Mouse (Mus musculus): ENCODE measurements around the gene Gm10053. TPM values are rescaled to one million over a fixed set of nuclear protein-coding genes. Genes with fewer than 3 reads are reported as not detected.
A peak's percentile ranks its signal among the peaks of the same experiment; 100 is the strongest.

The Gm10053 gene
- polyA plus RNA-seq, 1 experiment from 2014 or later = 300 TPM

- H3K36me3 ChIP-seq (ENCODE audit: insufficient read depth, low read length) = no peaks in the 10 kb centered on the region
- H3K9me3 ChIP-seq (ENCODE audit: low read length) = peaks cover 4% of the 10 kb centered on the region; the same call in 1 of the 2 replicates
- H3K4me3 ChIP-seq (ENCODE audit: low read length) = peak overlapping the region; percentile 37
- peak overlapping the region; percentile 35; the same call in 1 of the 2 replicates for H3K9ac ChIP-seq (replicated peaks; ENCODE audit: low read length)
- peaks cover 3% of the 10 kb centered on the region; the same call in 1 of the 2 replicates for H3K4me1 ChIP-seq (ENCODE audit: insufficient read depth, low read length)
- H3K27ac ChIP-seq (ENCODE audit: low read length) = no peak overlapping the region
- H3K4me2 ChIP-seq (replicated peaks; ENCODE audit: low read depth, low read length) = peak overlapping the region; percentile 53
- WGBS = 14% methylated on average over 18 of the region's 18 CpGs
- 0 out of 2 replicates have a peak, but pooled peaks have one; percentile 42 for ATAC-seq (ENCODE audit: low FRiP score, low TSS enrichment)
- H3K27me3 ChIP-seq (ENCODE audit: insufficient read depth, low read length) = no peaks in the 10 kb centered on the region; the same call in none of the 2 replicates
These were observed 4.3 kb upstream of the Gm10053 start for GRCm38 (mm10) chr19:24871037-24871635.

DNA sequence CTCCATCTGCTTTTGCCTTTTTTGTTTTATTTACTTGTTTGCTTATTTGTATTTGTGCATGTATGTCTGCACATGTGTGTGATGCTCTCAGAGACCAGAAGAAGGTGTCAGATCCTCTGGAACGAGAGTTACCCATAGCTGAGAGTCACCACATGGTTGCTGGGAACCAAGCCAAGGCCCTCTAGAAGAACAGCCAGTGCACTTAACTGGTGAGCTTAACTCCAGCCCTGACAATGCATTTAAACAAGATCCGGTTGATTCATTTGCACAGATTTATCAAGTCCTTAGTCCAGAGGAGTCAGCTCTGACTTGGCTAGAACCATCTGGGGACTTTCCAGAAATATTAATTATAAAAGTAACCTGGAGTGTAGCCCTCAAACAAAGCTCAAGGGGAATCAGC is 1.6 kb upstream of the Gm10053 start:
- ATAC-seq (ENCODE audit: low FRiP score, low TSS enrichment) = no peak
- H3K27ac ChIP-seq (ENCODE audit: low read length) = no peak overlapping the region

GRCm38 (mm10) chr19:24881237-24881636 is 5.8 kb downstream of the Gm10053 start:
- Histone ChIP-seq H3K4me3 (ENCODE audit: low read length) (no peak overlapping the region), H3K4me2 (replicated peaks; ENCODE audit: low read depth, low read length) (no peak overlapping the region), H3K27me3 (ENCODE audit: insufficient read depth, low read length) (no peaks in the 10 kb centered on the region), H3K9ac (replicated peaks; ENCODE audit: low read length) (no peak overlapping the region), H3K9me3 (ENCODE audit: low read length) (no peaks in the 10 kb centered on the region), H3K27ac (ENCODE audit: low read length) (no peak overlapping the region), H3K4me1 (ENCODE audit: insufficient read depth, low read length) (no peaks in the 10 kb centered on the region), H3K36me3 (ENCODE audit: insufficient read depth, low read length) (no peaks in the 10 kb centered on the region)
- WGBS = 57% methylated on average over 4 of the region's 4 CpGs
- ATAC-seq (ENCODE audit: low FRiP score, low TSS enrichment) = no peak

More for the DNA sequence above, 1.6 kb upstream of the Gm10053 start:
- H3K4me3 ChIP-seq (ENCODE audit: low read length) = no peak overlapping the region
- no peaks in the 10 kb centered on the region for H3K9me3 ChIP-seq (ENCODE audit: low read length)
- no peaks in the 10 kb centered on the region for H3K36me3 ChIP-seq (ENCODE audit: insufficient read depth, low read length)
- H3K9ac ChIP-seq (replicated peaks; ENCODE audit: low read length) = no peak overlapping the region
- H3K27me3 ChIP-seq (ENCODE audit: insufficient read depth, low read length) = no peaks in the 10 kb centered on the region; the same call in none of the 2 replicates
- 49% methylated on average over 2 of the region's 2 CpGs for WGBS
- peaks cover 3% of the 10 kb centered on the region; the same call in 1 of the 2 replicates for H3K4me1 ChIP-seq (ENCODE audit: insufficient read depth, low read length)
- H3K4me2 ChIP-seq (replicated peaks; ENCODE audit: low read depth, low read length) = no peak overlapping the region

DNA sequence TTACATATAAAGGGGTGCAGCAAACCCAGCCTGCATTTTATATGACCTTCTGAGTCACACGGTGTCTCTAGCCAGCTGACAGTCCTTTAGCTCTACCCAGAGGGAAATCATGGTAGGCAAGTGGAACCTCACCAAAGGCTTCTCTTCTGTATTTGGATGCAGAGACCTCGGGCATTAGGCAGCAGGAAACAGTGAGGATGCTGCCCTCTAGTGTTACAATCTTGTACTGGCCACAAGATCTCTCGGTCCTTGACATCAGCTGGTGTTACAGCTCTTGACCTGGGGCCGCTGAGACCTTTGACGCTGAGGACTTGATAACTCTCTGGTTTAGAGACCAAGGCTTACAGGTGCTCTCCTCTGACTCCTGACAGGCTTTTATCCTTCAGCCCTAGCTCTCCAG is 10.0 kb downstream of the Gm10053 start:
- Histone ChIP-seq H3K36me3 (ENCODE audit: insufficient read depth, low read length) (no peaks in the 10 kb centered on the region), H3K27me3 (ENCODE audit: insufficient read depth, low read length) (no peaks in the 10 kb centered on the region; the same call in 1 of the 2 replicates), H3K4me1 (ENCODE audit: insufficient read depth, low read length) (no peaks in the 10 kb centered on the region), H3K9ac (replicated peaks; ENCODE audit: low read length) (no peak overlapping the region), H3K4me2 (replicated peaks; ENCODE audit: low read depth, low read length) (no peak overlapping the region), H3K4me3 (ENCODE audit: low read length) (no peak overlapping the region), H3K9me3 (ENCODE audit: low read length) (no peaks in the 10 kb centered on the region), H3K27ac (ENCODE audit: low read length) (no peak overlapping the region)
- WGBS = 8% methylated on average over 5 of the region's 5 CpGs
- peak; percentile 37; the same call in 1 of the 2 replicates for ATAC-seq (ENCODE audit: low FRiP score, low TSS enrichment)

DNA sequence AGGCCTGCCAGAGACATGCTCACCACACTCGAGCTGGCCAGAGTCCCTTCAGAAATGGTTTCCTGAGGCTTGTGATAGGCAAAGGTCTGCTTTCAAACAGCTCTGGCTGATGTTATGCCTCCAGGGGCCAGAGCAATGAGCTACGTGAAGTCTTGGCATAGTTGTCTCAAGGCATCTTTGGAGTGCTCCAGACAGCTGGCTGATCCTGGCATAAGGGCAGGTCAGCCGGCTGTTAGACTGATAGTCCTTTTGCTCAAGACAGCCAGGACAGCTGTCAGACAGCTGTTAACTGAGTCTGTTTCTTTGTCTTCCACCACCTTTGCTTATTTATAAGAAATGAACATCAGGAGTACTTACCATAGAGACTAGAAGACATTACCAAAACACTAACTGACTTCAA is 11.4 kb downstream of the Gm10053 start:
- WGBS = 70% methylated on average over 3 of the region's 3 CpGs
- Histone ChIP-seq H3K4me2 (replicated peaks; ENCODE audit: low read depth, low read length) (no peak overlapping the region), H3K4me1 (ENCODE audit: insufficient read depth, low read length) (no peaks in the 10 kb centered on the region), H3K4me3 (ENCODE audit: low read length) (no peak overlapping the region), H3K27ac (ENCODE audit: low read length) (no peak overlapping the region), H3K27me3 (ENCODE audit: insufficient read depth, low read length) (no peaks in the 10 kb centered on the region; the same call in 1 of the 2 replicates), H3K9ac (replicated peaks; ENCODE audit: low read length) (no peak overlapping the region), H3K9me3 (ENCODE audit: low read length) (no peaks in the 10 kb centered on the region), H3K36me3 (ENCODE audit: insufficient read depth, low read length) (no peaks in the 10 kb centered on the region)
- no peak for ATAC-seq (ENCODE audit: low FRiP score, low TSS enrichment)

- Histone ChIP-seq H3K4me1 (ENCODE audit: insufficient read depth, low read length) (peaks cover 25% of the 10 kb centered on the region), H3K4me3 (ENCODE audit: low read length) (no peak overlapping the region), H3K4me2 (replicated peaks; ENCODE audit: low read depth, low read length) (no peak overlapping the region), H3K27ac (ENCODE audit: low read length) (no peak overlapping the region), H3K9ac (replicated peaks; ENCODE audit: low read length) (no peak overlapping the region), H3K36me3 (ENCODE audit: insufficient read depth, low read length) (no peaks in the 10 kb centered on the region), H3K9me3 (ENCODE audit: low read length) (no peaks in the 10 kb centered on the region), H3K27me3 (ENCODE audit: insufficient read depth, low read length) (peaks cover 68% of the 10 kb centered on the region)
- ATAC-seq (ENCODE audit: low FRiP score, low TSS enrichment) = no peak
- 16% methylated on average over 4 of the region's 4 CpGs for WGBS
These were observed 21.1 kb downstream of the Gm10053 start for GRCm38 (mm10) chr19:24896536-24896935.

DNA sequence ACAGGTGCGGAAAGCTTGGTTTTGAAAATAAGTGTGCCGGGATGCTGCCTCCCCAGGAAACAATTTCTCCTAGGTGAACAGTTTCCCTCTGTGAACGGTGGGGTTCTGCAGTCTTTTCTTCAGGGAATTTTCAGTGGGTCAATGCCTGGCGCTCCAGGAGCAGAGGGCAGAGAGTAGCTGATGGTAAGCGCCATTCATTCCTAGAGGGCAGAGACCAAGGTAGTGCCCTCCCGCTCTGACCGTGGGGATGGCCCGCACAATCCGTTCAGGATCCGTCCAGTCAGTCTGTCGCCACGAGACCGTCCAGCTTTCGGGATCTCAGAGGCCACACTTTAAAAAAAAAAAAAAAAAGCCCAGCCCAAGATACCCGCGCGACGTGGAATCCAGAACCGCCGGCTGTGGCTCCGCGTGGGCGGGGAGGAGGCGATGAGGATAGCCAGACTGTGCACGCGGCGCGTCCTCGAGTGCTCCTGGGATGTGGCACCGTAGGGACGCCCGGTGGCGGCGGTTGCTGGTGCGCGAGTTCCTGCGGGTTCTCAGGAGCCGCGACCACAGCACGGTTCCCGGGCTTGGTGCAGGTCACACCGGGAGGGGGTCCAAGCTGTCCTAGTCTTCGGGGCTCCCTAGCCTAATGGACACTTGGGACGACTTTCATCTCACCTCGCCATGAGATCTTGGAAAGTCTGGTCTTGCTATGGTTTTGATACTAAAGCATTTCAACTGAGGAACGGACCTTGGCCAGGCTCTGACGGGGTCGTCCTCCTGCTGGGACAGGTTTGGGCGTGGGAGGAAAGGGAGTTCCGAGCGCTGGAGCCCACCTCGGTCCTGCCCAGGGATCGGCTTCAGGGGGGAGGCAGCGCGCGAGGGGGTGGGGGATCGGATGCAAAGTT is 21.8 kb downstream of the Gm10053 start:
- ATAC-seq (ENCODE audit: low FRiP score, low TSS enrichment) = no peak
- no peak overlapping the region for H3K9ac ChIP-seq (replicated peaks; ENCODE audit: low read length)
- H3K4me3 ChIP-seq (ENCODE audit: low read length) = peak overlapping the region; percentile 24
- H3K27ac ChIP-seq (ENCODE audit: low read length) = no peak overlapping the region
- H3K27me3 ChIP-seq (ENCODE audit: insufficient read depth, low read length) = peaks cover 75% of the 10 kb centered on the region
- no peaks in the 10 kb centered on the region for H3K9me3 ChIP-seq (ENCODE audit: low read length)
- under 1% methylated on average over 56 of the region's 57 CpGs for WGBS
- peaks cover 25% of the 10 kb centered on the region for H3K4me1 ChIP-seq (ENCODE audit: insufficient read depth, low read length)
- no peaks in the 10 kb centered on the region for H3K36me3 ChIP-seq (ENCODE audit: insufficient read depth, low read length)
- H3K4me2 ChIP-seq (replicated peaks; ENCODE audit: low read depth, low read length) = peak overlapping the region; percentile 39

DNA sequence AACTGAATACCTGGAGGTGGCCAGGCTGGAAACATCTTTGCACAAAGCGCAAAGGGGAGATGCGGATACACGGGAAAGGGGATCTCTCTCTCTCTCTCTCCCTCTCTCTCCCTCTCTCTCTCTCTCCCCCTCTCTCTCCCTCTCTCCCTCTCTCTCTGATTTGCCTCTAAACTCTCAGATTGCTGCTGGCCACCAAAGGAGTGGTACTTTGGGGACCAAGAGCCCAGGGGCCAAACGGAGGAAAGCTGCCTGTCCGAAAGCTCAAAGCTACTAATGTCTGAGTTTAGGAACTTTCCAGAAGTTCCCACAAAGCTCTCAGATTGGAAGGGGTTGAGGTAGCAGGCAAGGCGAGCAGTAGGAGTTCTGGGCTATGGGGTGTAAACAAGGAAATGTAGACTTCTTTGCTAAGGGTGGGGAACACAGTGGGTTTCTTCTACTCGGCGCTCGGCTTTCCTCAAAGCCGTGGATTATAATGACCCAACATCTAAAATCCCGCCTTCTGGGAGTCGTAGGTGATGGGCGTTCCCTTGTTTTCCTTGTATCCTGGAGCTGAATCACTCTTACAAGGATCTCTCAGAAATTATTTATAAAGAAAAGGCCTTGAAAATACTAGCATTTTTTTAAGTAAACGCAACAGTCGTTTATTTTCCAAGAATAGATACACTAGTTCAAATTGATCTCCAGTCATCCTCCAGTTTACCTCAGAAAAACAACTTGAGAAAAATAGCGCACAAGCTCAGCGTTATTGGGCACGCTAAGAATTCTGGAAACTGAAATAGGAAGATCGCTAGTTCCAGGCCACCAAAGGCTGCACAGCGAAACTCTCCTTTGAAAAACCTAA is 22.6 kb downstream of the Gm10053 start:
- H3K9me3 ChIP-seq (ENCODE audit: low read length) = no peaks in the 10 kb centered on the region
- H3K4me2 ChIP-seq (replicated peaks; ENCODE audit: low read depth, low read length) = peak overlapping the region; percentile 39; the same call in 1 of the 2 replicates
- no peak overlapping the region for H3K9ac ChIP-seq (replicated peaks; ENCODE audit: low read length)
- H3K27ac ChIP-seq (ENCODE audit: low read length) = no peak overlapping the region
- H3K4me3 ChIP-seq (ENCODE audit: low read length) = peak overlapping the region; percentile 24; the same call in 1 of the 2 replicates
- no peak for ATAC-seq (ENCODE audit: low FRiP score, low TSS enrichment)
- H3K4me1 ChIP-seq (ENCODE audit: insufficient read depth, low read length) = peaks cover 25% of the 10 kb centered on the region
- peaks cover 82% of the 10 kb centered on the region for H3K27me3 ChIP-seq (ENCODE audit: insufficient read depth, low read length)
- H3K36me3 ChIP-seq (ENCODE audit: insufficient read depth, low read length) = no peaks in the 10 kb centered on the region
- WGBS = 2% methylated on average over 20 of the region's 20 CpGs

GRCm38 (mm10) chr19:24898737-24899577 is 23.5 kb downstream of the Gm10053 start:
- no peak overlapping the region for H3K27ac ChIP-seq (ENCODE audit: low read length)
- H3K4me3 ChIP-seq (ENCODE audit: low read length) = peak overlapping the region; percentile 44
- 4% methylated on average over 34 of the region's 34 CpGs for WGBS
- H3K27me3 ChIP-seq (ENCODE audit: insufficient read depth, low read length) = peaks cover 83% of the 10 kb centered on the region
- no peak overlapping the region for H3K9ac ChIP-seq (replicated peaks; ENCODE audit: low read length)
- ATAC-seq (ENCODE audit: low FRiP score, low TSS enrichment) = no peak
- no peaks in the 10 kb centered on the region for H3K9me3 ChIP-seq (ENCODE audit: low read length)
- H3K36me3 ChIP-seq (ENCODE audit: insufficient read depth, low read length) = no peaks in the 10 kb centered on the region
- H3K4me2 ChIP-seq (replicated peaks; ENCODE audit: low read depth, low read length) = no peak overlapping the region
- H3K4me1 ChIP-seq (ENCODE audit: insufficient read depth, low read length) = peaks cover 25% of the 10 kb centered on the region
